Mouse (Mus musculus): ENCODE results near the gene Prep.

Gene Prep

DNA sequence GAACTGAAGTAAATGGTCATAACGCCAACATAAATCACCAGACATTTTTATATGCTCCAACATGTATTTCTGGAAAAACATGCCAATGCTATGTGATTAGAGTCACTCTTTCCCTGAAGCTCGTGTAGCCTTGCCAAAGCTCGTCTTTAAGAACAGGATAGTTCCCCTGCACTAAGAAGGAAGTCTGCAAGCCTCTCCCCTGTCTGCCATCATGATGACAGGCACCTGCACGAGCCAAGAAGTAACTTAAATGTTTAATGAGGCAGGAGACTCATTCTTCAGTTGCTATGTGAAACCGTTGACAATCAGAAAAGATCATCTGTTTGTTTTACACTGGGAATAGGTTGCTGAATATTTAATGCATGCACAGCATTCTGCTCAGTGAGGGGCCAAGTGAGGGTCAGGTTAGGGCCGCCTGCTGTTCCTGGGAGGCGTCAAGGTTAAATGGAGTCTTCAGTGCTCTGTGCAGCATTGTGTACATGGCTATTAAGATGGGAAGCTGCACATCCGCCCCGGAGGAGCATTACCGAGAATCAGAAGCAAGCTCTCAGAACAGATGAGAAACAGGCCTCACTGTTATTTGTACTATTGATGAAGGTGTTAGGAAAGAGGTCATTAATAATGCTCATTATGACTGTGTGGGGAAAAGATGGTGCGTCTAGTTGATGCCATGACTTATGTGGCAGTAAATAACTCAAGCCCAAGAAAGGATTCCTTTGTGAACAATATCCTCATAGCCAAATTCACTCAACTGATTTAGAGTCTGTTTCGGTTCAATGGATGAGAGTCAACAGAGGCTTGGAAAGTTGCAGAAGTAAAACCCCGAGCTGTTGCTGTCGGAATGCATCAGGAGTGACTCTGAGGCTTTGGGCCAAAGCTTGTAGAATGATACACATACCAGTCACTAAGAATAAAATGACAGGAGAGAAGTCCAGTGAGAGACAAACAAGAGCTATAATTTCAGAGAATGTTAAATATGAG is 126.6 kb downstream of the Prep start:
- DNase-seq, result no peak

DNA sequence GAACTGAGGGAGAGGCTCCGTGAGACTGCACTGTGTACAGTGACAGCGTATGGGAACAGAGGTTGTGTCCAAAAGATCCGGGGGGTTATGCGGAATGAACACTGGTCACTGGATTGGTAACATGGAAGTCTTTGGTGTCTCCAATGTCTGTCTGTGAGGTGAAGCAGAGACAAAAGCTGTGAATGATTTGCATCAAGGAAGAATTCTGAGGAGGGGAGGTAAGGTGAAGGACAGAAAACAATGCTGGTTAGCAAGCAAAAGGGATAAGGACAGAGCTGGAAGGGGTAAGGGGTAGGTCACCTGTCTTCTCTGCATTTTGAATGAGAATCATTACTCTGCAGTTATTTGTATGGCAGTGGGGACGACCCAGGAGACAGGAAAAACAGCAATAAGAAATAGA is 127.5 kb downstream of the Prep start:
- DNase-seq, result no peak

DNA sequence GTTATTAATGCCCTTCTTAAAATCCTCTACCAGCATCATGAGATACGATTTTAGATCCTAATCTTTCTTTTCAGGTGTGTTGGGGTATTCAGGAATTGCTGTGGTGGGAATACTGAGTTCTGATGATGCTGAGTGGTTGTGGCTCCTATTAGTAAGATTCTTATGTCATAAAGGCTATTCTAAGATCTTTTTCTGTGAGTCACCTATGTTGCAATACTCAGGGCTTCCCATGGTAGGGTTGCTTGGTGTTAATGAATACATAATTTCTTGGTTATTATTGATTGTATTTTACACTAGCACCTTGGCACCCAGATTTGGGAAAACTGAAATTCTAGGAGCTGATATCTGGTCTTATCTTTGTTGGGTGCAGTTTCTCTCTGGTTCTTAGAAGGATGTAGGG is 137.6 kb downstream of the Prep start:
- no peak for DNase-seq

DNA sequence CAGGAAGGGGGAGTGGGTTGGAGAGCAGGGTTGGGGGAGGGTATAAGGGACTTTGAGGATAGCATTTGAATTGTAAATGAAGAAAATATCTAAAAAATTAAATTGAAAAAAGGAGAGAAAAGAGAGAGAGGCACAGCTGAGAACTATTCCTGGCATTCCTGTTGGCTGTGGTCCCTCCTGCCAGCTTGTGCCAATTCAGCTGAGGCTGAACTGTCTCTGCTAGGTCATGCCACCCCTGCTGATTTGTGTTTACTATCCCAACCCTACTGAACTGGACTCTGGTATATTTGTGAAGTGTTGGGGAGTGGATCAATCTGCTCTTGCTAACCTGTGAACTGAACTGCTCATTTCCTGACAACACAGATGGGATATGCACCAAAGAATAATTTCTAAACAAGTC is 143.2 kb downstream of the Prep start:
- no peak for DNase-seq

DNA sequence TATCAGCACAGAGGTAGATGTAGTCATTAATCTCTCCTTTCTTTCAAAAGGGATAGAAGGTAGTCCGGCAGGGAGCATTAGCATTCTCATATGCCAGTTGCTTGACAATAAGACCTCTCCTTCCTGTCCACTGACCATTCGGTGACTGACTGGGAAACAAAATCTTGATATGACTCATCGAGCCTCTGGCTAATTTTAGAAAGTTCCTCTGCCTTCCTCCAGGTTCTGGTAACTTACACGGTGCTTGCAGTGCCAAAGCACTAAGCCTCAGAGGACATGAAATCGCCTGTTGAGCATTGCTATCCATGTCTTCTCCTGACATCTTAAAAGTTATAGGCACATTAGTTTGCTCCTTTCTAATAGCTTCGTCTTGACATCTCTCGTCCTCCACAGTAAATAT is 149.7 kb downstream of the Prep start:
- DNase-seq, result no peak

All from thymus, postnatal 4 days (tissue).